Comparison of ENCODE assay signal across 1 mouse cellular context in the genomic region with DNA sequence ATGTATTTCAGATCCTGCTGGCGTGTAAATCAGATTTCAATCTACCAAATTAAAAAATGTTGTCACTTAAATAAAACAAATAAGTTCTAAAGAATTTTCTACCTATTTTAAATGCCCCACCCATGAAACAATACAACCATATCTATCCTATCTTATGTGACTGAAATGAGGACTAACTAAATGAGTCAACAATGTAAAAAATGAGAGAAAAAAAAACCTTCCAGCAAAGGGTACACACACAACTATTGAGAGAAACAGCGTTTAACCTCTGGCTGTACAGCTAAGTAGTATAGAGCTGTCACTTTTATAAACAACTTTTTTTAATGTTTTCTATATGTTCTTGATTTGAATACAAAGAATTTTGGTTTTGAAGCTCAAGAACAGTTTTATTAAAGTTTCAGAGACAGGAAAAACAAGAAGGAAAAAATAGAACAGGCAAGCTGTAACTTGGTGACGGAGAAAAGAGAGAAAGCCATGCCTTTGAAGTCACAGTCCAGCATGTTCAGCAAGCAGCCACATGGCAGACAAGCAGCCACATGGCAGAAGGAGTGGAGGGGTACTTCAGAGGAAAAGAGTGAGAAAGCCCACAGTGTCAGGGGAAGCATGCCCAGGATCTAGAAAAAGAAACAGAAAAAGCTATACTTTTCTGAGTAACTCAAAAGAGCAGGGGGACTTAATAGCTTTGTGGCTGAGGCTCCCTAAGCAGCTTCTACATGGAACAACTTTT.
TF ChIP-seq lines count a peak whose summit lies in the region.

No protein-coding gene starts in this region.

TF ChIP-seq in CH12.LX, 34 proteins besides CTCF, POLR2A, EP300 and RAD21 (continued from another document):
- TF ChIP-seq MXI1 (IDR thresholded peaks at IDR 0.05; ENCODE audit: low read depth, low read length) = peak; percentile 78; the same call in 1 of the 2 replicates
- peak; percentile 88 for TF ChIP-seq ZNF384 (IDR thresholded peaks at IDR 0.05; ENCODE audit: low read depth, low read length)
- peak; percentile 84 for TF ChIP-seq JUN (IDR thresholded peaks at IDR 0.05; ENCODE audit: insufficient read depth, low read depth, low read length)
- TF ChIP-seq IRF4 (IDR thresholded peaks at IDR 0.05; ENCODE audit: low read depth, low read length) = peak; percentile 84
- TF ChIP-seq TCF12 (IDR thresholded peaks at IDR 0.05; ENCODE audit: low read depth, low read length) = no peak
- TF ChIP-seq USF2 (conservative IDR thresholded peaks at IDR 0.05; ENCODE audit: low read depth, low read length) = no peak
- TF ChIP-seq JUND (conservative IDR thresholded peaks at IDR 0.05; ENCODE audit: low read depth, low read length) = peak; percentile 89
- peak; percentile 99 for TF ChIP-seq MYC (IDR thresholded peaks at IDR 0.05; ENCODE audit: low read depth, low read length)
